Mouse (Mus musculus): ENCODE measurements around the gene Prrg2. TPM values are rescaled to one million over a fixed set of nuclear protein-coding genes. Genes with fewer than 3 reads are reported as not detected.

Prrg2 gene
- polyA plus RNA-seq, 1 experiment from 2014 or later, result 8.5 TPM

DNA sequence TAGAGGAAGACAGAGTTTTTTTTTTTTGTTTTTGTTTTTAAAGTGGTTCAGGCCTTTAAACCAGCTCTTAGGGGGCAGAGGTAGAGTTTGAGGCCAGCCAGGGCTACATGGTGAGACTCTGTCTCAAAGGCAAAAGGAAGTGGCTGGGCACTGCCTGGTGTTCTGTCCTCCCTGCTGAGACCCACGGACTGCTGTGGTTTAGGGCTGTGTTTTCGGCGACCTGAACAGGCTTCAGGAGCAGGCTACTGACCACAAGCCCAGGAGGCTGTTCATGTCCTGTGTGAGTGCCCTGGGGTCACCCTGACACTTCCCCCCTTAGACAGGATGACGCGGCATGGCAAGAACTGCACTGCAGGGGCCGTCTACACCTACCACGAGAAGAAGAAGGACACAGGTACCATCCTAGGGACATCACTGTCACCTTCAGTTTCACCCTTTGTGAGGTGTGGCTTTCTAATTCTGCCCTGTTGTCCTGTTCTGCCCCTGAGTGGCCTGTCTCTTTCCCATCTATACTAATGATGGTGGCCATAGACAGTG is 10.8 kb upstream of the Prrg2 start:
- Histone ChIP-seq H3K9ac (peak overlapping the region; percentile 19; the same call in 1 of the 2 replicates), H3K9me3 (replicated peaks) (no peaks in the 10 kb centered on the region), H3K27ac (peak overlapping the region; percentile 2), H3K4me1 (peaks cover 35% of the 10 kb centered on the region), H3K27me3 (replicated peaks) (no peaks in the 10 kb centered on the region), H3K4me2 (no peak overlapping the region), H3K36me3 (peaks cover 51% of the 10 kb centered on the region), H3K4me3 (no peak overlapping the region)
- WGBS (ENCODE audit: insufficient replicate concordance), result 48% methylated on average over 7 of the region's 7 CpGs
- no peak for ATAC-seq

DNA sequence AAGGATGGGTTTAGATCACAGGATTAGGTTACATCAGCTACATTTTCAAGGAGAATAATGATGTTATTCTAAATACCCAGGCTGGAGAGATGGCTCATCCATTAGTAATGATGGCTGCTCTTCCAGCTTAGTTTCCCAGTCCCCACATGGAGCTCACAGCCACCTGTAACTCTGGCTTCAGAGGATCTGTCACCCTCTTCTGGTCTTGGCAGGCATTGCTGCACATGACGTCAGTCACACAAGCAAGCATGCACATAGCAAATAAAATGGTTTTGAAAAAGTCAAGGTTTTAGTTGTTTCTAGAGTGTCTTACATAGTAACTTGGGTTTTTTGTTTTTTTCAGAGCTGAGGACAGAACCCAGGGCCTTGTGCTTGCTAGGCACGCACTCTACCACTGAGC is 9.8 kb upstream of the Prrg2 start:
- WGBS (ENCODE audit: insufficient replicate concordance), result 65% methylated on average over 2 of the region's 2 CpGs
- no peaks in the 10 kb centered on the region for H3K27me3 ChIP-seq (replicated peaks)
- no peak for ATAC-seq
- H3K36me3 ChIP-seq, result peaks cover 44% of the 10 kb centered on the region
- H3K9ac ChIP-seq, result no peak overlapping the region
- no peaks in the 10 kb centered on the region for H3K9me3 ChIP-seq (replicated peaks)
- H3K4me2 ChIP-seq, result no peak overlapping the region
- H3K4me3 ChIP-seq, result no peak overlapping the region
- peaks cover 43% of the 10 kb centered on the region for H3K4me1 ChIP-seq
- H3K27ac ChIP-seq, result no peak overlapping the region

DNA sequence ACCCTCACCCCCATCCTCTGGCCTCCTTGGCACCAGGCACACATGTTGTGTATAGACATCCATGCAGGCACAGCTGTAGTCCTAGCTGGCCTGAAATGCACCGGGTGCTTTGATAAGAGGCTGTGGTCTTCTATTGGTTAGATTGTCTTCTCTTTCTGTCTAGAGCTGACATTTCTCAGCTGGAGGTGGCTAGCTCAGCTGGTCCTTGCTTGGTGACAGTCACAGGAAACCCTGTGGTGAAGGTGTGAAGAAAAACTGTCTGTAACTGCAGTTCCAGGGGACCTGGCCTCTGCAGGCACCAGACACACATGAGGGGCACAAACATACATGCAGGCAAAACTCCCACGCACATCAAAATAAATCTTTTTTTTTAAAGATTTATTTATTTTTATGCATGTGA is 7.2 kb upstream of the Prrg2 start:
- ATAC-seq, result no peak
- H3K27me3 ChIP-seq (replicated peaks), result no peaks in the 10 kb centered on the region
- H3K9me3 ChIP-seq (replicated peaks), result no peaks in the 10 kb centered on the region
- no peak overlapping the region for H3K9ac ChIP-seq
- H3K36me3 ChIP-seq, result peaks cover 19% of the 10 kb centered on the region
- H3K4me1 ChIP-seq, result peaks cover 49% of the 10 kb centered on the region
- no peak overlapping the region for H3K27ac ChIP-seq
- WGBS (ENCODE audit: insufficient replicate concordance), result 63% methylated on average over 2 of the region's 2 CpGs
- no peak overlapping the region for H3K4me3 ChIP-seq
- H3K4me2 ChIP-seq, result no peak overlapping the region

DNA sequence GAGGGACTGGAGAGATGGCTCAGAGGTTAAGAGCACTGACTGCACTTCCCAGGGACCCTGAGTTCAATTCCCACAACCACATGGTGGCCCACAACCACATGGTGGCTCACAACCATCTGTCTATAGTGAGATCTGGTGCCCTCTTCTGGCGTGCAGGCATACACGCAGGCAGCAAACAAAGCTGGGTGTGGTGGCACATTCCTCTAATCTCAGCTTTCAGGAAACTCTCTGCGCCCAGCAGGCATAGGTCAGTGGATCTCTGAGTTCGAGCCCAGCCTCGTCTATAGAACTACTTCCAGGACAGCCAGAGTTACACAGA is 5.5 kb upstream of the Prrg2 start:
- Histone ChIP-seq H3K4me2 (no peak overlapping the region), H3K9me3 (replicated peaks) (no peaks in the 10 kb centered on the region), H3K27ac (no peak overlapping the region), H3K36me3 (0 out of 2 replicates have a peak, but pooled peaks cover 3% of the 10 kb centered on the region), H3K4me3 (no peak overlapping the region), H3K27me3 (replicated peaks) (no peaks in the 10 kb centered on the region), H3K9ac (no peak overlapping the region), H3K4me1 (peaks cover 52% of the 10 kb centered on the region)
- ATAC-seq, result peak; percentile 42
- 9% methylated on average over 5 of the region's 5 CpGs for WGBS (ENCODE audit: insufficient replicate concordance)

DNA sequence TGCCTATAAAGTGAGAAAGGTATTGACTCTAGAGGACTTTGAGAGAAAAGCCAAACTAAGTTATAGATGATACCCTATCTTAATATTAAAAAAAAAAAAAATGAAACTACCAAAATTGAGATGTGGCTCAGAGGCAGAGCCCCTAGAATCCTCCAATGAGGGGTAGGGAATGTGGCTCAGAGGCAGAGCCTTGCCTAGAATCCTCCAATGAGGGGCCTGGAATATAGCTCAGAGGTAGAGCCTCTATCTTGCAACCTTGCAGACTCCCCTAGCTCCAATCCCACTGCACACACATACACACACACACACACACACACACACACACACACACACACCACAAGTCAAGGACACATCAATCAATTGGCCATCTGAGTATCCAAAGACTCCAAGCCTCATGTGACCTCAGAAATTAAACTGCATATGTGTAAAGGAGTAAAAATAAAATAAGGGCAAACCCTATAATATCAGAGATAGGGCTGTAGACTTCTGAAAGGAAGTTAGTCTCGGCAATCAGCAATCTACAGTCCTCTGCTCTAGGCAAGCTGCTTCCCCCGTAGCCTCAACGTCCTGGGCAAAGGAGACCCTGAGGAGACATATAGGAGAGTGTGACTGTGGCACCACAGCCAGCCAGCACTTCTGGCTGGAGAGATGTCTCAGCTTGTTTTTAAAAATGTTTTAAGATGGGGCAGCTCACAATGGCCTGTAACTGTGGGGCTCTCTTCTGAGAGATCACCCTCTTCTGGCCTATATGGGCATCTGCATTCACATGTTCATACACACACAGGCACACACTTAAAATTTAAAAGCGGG is 4.9 kb upstream of the Prrg2 start:
- ATAC-seq, result peak; percentile 33; the same call in 1 of the 2 replicates
- no peak overlapping the region; the same call in 1 of the 2 replicates for H3K27ac ChIP-seq
- H3K4me1 ChIP-seq, result peaks cover 48% of the 10 kb centered on the region
- H3K4me3 ChIP-seq, result no peak overlapping the region
- H3K9me3 ChIP-seq (replicated peaks), result no peaks in the 10 kb centered on the region
- no peaks in the 10 kb centered on the region for H3K27me3 ChIP-seq (replicated peaks)
- WGBS (ENCODE audit: insufficient replicate concordance), result 42% methylated on average over 4 of the region's 4 CpGs
- H3K4me2 ChIP-seq, result no peak overlapping the region
- H3K36me3 ChIP-seq, result no peaks in the 10 kb centered on the region
- H3K9ac ChIP-seq, result no peak overlapping the region

DNA sequence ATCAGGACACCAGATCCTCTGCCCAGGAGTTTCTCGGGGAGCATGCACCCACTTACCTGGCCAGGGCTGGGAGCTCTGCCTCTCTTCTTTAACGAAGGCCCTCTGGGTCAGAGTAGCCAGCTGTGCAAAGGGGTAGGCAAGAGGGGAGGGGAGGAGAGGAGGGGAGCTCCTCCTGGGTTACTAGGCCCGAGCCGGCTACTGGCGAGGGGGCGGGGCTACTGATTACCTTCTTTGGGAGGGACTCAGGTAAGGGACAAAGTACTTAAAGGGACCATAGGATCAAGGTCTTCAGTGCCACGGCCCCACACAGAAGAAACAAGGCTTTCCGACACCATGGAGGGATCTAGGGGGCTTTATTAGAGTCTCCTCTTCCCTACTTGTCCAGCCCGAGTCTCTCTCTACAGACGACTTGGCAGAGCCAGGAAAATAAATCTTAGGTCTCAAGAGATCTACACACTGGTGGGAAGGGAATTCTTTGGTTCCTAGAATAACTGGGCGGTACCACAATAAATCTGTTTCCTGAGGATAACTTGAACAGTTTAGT is 873 bp downstream of the Prrg2 start:
- Histone ChIP-seq H3K36me3 (no peaks in the 10 kb centered on the region), H3K9ac (peak overlapping the region; percentile 62), H3K27ac (peak overlapping the region; percentile 84), H3K4me3 (peak overlapping the region; percentile 69), H3K9me3 (replicated peaks) (no peaks in the 10 kb centered on the region), H3K27me3 (replicated peaks) (no peaks in the 10 kb centered on the region), H3K4me1 (peaks cover 46% of the 10 kb centered on the region), H3K4me2 (peak overlapping the region; percentile 80)
- no peak for ATAC-seq
- 29% methylated on average over 11 of the region's 11 CpGs for WGBS (ENCODE audit: insufficient replicate concordance)

DNA sequence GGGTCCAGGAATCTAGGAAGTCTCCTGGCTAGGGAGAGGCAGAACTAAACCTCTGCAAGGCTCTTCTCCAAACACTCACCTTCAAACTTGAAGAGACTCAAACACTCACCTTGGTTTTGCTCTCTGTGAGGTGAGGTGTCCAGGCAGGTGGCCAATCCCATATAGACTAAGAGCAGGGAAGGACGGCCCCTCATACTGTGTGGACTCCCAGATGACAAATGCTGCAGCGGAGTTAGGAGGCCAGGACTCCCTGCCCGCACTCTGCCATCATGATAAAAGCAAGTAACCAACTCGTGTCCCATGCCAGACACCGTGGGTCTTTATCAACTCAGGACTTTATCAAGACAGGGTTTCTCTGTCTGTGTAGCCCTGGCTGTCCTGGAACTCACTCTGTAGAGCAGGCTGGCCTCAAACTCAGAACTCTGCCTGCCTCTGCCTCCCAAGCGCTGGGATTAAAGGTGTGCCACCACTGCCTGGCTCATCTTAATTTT is 1.8 kb downstream of the Prrg2 start:
- no peaks in the 10 kb centered on the region for H3K36me3 ChIP-seq
- no peak overlapping the region for H3K4me3 ChIP-seq
- H3K4me2 ChIP-seq, result no peak overlapping the region
- WGBS (ENCODE audit: insufficient replicate concordance), result 50% methylated on average over 6 of the region's 6 CpGs
- peaks cover 46% of the 10 kb centered on the region for H3K4me1 ChIP-seq
- no peak for ATAC-seq
- no peaks in the 10 kb centered on the region for H3K9me3 ChIP-seq (replicated peaks)
- H3K27ac ChIP-seq, result 0 out of 2 replicates have a peak overlapping the region, but pooled peaks have one; percentile 84
- H3K9ac ChIP-seq, result no peak overlapping the region; the same call in 1 of the 2 replicates
- no peaks in the 10 kb centered on the region for H3K27me3 ChIP-seq (replicated peaks)

DNA sequence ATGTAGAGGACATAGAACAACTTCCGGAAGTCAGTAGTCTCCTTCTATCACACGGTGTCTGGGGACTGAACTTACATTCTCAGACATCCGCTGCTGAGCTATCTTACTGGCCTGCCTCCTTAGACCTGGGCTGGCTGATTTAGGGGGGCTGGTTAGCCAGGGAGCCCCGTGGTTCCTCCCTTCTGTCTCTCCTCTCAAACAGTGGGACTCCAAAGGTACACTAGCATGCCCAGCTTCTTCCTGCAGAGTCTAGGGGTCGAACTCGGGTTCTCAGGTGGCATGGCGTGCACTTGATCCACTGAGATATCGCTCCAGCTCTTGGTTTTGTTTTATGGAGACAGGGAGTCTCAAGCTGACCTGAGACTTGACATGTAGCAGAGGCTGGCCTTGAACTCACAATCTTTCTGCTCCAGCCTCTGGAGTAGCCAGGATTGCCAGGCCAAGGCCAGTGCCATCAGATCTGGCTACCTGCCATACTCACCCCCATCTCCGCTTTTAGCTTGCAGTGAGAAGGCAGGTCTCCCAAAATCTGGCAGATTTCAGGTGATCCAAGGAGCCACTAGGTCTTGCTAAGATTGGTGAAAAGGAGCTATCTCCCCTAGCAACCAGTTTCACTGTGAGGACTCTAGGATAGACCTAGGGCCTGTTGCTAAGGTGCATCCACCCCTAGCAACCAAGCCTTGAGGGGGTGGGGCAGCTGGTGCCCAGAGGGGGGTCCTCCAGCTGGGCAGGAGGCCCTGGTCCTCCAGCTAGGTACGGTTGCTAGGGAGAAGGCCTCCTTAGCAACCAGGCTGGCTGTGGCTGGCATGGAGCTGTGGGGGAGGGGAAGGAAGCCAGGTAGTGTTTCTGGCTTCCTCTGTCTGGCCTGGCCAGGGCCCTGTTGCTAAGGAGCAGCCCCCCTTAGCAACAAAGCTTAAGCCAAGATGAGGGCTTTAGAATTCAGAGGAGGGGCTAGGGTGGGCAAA is 3.6 kb downstream of the Prrg2 start:
- Histone ChIP-seq H3K9ac (no peak overlapping the region), H3K4me1 (peaks cover 42% of the 10 kb centered on the region), H3K27ac (no peak overlapping the region), H3K9me3 (replicated peaks) (no peaks in the 10 kb centered on the region), H3K4me2 (no peak overlapping the region), H3K36me3 (no peaks in the 10 kb centered on the region), H3K27me3 (replicated peaks) (no peaks in the 10 kb centered on the region), H3K4me3 (no peak overlapping the region)
- no peak for ATAC-seq
- 69% methylated on average over 10 of the region's 10 CpGs for WGBS (ENCODE audit: insufficient replicate concordance)

DNA sequence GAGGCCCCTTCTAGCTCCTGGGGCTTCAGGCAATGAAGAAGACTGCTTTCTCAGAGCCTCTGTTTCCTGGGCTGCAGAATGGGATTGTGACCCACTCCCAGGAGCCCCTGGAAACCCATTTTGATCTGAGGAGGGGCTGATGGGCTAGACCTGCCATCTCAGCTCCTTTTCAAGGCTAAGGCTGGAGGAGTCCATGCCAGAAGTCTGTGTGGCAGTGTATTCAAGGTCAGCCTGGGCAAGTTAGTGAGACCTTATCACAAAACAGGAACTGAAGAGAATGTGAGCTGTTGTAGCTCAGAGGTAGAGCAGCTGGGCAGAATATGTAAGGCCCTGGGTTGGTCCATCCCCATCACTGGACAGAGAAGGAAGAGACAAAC is 5.5 kb downstream of the Prrg2 start:
- Histone ChIP-seq H3K4me2 (no peak overlapping the region), H3K9ac (peak overlapping the region; percentile 14; the same call in 1 of the 2 replicates), H3K27me3 (replicated peaks) (no peaks in the 10 kb centered on the region), H3K9me3 (replicated peaks) (no peaks in the 10 kb centered on the region), H3K4me1 (peaks cover 44% of the 10 kb centered on the region), H3K36me3 (no peaks in the 10 kb centered on the region), H3K4me3 (no peak overlapping the region), H3K27ac (no peak overlapping the region)
- no peak for ATAC-seq

DNA sequence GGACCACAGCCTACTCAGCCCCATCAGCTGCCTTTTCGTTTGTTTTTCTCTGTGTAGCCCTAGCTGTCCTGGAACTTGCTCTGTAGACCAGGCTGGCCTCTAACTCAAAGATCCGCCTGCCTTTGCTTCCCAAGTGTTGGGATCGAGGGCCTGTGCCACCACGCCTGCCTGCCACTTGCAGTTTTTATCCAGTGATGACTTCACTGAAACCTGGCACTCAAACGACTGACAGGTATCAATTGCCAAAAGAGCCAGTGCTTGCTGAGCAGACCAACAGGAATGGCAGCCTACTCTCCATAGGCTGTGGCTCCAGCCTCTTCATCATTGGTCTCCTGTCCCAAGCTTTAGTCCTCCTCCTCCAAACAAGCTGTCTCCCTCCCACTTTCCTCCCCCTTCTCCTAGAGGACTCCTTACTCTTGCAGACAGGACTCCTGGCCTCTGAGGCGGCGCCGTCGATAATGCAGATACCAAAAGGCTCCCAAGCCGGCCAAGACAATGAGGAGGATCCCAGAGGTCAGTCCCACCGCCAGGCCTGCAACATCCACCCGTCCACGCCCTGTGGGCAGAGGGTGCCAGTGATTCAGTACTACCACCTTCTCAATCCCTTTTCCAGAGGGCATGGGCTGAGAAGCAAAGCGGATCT is 6.0 kb downstream of the Prrg2 start:
- Histone ChIP-seq H3K4me3 (no peak overlapping the region), H3K4me2 (no peak overlapping the region), H3K36me3 (no peaks in the 10 kb centered on the region), H3K4me1 (peaks cover 44% of the 10 kb centered on the region), H3K27ac (no peak overlapping the region), H3K9ac (peak overlapping the region; percentile 14; the same call in 1 of the 2 replicates), H3K27me3 (replicated peaks) (no peaks in the 10 kb centered on the region), H3K9me3 (replicated peaks) (no peaks in the 10 kb centered on the region)
- no peak for ATAC-seq
- 66% methylated on average over 14 of the region's 14 CpGs for WGBS (ENCODE audit: insufficient replicate concordance)

DNA sequence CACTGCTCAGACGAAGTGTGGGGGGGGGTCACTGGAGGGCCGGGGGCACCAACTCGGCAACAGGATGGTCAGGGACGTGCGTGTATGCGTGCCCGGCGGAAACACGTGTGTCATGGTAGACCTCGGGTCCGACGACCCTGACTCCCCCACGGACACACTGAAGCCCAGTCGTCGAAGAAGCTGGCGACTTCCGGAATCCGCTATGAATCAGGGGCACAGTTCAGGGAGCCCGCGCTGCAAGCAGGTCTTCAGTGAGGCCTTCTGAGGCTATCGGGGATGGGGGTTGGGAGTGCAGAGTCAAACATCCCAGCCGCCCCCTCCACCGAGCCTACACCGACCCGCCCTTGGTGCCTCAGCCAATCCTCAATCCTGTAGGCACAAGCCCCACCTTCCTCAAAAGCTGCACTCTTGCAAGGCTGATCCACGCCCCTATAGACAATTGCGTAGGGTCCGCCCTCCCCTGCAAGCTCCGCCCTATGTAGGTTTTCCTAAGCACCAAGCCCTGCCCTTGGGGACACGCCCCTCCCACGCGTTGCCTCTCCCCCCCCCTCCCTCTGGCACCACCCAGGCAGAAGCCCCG is 8.5 kb downstream of the Prrg2 start:
- Histone ChIP-seq H3K27ac (peak overlapping the region; percentile 94), H3K27me3 (replicated peaks) (no peaks in the 10 kb centered on the region), H3K9me3 (replicated peaks) (no peaks in the 10 kb centered on the region), H3K4me2 (peak overlapping the region; percentile 98), H3K4me3 (peak overlapping the region; percentile 80), H3K4me1 (peaks cover 43% of the 10 kb centered on the region), H3K9ac (peak overlapping the region; percentile 84), H3K36me3 (peaks cover 14% of the 10 kb centered on the region)
- under 1% methylated on average over 33 of the region's 33 CpGs for WGBS (ENCODE audit: insufficient replicate concordance)
- ATAC-seq, result peak; percentile 92
